Mouse (Mus musculus): ENCODE results near the gene Hccs.
"Not testable (repeated sequence)": the region's sequence is repeated elsewhere in the genome, so short reads cannot be mapped to it uniquely, and the experiment has no call there.

Hccs gene

DNA sequence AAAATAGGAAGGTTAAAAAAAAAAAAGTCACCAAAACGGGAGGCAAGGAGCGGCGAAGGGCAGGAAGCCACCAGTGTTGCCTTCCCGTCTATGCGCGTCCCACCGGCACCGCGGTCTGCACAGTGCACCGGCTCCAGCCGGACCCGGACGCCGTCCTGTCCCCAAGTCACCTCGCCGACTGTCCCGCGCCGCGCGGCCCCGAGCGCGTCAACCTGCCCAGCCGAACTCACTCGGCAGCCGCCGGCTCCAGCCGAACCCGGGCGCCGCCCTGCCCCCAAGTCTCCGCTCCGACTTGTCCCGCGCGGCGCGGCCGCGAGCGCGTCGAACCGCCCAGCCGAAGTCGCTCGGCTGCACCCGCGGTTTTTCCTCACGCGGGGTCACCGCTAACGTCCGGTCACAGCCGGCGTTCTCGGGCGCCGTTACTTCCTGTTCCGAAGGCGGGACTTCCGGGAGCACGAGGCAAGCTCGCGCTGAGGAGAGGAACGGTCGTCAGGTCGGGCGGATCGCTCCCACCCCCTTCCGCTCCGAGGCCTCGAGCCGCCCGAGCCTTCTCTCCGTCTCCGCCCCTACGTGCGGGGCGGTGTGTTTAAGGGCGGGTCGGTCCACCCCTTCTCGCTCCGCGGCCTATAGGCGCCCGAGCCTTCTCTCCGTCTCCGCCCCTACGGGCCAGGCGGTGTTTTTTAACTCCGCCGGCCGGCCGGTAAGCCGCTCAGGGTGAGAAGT lies at the start of gene Hccs:
Hccs (minus strand) TSS at position 428 of the 723 bp plus-strand sequence.
- in situ Hi-C loops (cut with MboI, MseI) = no loop called here

DNA sequence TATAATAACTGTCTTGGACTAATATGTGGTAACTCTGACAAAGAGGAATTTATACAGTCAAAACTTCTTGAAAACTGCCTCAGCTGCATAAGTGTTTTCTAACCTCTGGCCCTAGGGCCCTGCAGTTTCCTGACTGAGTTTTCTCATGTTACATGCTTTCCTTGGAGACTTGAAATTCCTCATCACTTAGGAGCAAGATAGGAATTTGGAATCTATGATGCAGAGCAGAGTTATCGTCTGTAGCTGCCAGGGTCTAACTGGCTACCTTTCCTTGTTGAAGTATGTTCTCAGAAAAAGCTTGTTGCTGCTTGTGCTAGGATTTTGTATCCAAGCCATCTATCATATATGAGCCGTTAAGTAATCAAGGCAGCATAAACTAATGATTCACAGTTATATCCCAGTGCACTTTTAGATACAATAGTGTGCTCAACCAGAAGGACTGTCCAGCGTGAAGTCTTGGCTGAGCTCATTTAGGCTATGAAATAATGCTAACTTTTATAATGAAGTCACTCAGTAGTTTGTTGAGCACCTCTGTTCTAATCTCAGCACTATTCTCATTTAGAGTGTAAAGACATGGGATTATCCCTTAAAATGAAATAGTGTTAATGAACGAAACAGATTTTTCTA lies 37.1 kb upstream of the Hccs start:
- in situ Hi-C loops (cut with MboI, MseI) = no loop called here

DNA sequence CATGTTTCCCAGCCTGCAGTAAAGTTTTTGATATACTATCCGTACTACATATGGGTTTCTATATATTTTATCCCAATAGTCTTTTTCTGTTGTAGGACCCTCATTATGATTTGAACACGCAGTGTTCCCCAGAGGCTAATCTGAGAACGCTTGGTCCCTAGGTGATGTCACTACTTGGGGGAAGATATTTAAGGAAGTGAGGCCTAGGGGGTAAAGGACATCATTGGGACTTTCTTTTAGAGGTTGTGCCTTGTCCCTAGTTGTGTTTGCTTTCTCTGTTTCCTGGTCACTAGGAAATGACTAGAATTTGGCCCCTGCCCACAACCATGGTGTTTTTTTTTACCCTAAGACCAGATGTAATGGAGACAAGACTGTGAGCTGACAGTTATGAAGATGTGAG lies 18.0 kb upstream of the Hccs start:
- in situ Hi-C loops (cut with MboI, MseI) = no loop called here

DNA sequence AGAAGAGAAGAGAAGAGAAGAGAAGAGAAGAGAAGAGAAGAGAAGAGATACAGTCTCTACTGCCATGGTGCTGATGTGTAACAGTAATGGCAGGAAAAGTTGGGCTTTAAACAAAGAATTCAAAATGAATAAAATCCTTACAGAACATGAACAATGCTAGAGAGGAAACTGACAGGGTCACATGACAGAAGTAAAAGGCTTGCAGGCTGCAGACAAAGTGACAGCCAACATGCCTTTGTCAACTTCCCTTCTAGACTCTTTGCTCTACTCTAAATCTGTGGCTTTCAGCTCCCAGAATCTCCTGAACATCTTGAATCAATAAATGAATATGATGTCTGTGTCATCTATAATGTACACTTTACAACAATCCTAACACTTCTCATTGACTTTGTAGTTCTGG lies 17.4 kb upstream of the Hccs start:
- in situ Hi-C loops (cut with MboI, MseI) = no loop called here

DNA sequence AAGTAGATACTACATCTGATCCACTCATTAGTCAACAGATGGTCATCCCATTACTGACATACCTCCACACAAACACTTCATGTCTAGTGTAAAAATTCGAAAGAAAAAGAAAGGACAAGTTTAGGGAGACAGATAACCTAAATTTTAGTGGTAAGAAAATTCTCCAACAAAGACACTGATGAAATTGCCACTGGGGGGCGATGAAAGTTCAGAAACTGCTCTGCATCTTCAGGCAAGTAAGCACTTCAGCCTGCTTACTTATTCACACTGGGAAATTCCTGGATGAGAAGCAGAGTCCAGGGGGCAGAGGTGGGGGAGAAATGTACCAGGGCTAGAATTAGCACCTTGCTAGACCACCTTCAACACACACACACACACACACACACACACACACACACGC lies 12.1 kb upstream of the Hccs start:
- in situ Hi-C loops (cut with MboI, MseI) = no loop called here

DNA sequence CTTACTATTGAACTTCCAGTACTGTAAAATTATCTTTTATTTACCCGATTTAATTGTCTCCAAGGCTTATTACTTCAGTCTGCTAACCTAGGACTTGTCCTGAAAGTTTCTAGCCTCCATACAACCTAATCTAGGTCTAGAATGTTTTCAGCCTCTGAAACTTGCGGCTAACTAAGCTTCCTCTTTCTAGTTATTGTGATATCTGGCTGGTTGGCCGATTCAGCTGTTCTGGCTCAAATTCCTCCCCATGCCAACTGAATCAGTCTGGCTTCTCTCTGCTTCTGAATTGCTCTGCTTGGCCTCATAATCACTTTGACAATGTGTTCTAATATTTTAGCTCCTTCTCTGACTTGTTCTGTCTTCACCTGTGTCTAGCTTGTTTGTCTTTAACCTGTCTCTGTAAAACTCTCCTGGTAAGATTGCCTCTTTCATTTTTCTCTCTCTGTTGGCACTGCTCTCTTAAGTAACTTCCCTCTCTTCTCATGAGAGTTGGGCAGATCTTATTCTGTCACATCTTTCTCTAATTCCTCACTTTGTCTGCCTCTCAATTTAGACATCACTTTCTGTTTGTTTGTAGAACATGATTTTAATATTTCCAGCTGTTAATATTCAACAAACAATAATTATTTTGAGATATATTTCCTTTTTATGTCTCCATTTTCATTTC lies 5.9 kb upstream of the Hccs start:
- in situ Hi-C loops (cut with MboI, MseI) = no loop called here

DNA sequence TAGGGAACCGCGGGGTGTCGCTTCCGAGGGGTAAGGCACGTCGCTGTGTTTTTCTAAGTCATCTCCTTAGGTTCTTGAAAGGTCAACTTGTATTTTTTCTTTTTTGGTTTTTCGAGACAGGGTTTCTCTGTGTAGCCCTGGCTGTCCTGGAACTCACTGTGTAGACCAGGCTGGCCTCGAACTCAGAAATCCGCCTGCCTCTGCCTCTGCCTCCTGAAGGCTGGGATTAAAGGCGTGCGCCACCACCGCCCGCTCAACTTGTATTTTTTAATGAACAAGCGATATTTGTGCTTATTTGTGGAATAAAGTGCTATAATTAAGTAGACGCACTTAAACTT lies 465 bp upstream of the Hccs start:
- in situ Hi-C loops (cut with MboI, MseI) = not testable (repeated sequence)

DNA sequence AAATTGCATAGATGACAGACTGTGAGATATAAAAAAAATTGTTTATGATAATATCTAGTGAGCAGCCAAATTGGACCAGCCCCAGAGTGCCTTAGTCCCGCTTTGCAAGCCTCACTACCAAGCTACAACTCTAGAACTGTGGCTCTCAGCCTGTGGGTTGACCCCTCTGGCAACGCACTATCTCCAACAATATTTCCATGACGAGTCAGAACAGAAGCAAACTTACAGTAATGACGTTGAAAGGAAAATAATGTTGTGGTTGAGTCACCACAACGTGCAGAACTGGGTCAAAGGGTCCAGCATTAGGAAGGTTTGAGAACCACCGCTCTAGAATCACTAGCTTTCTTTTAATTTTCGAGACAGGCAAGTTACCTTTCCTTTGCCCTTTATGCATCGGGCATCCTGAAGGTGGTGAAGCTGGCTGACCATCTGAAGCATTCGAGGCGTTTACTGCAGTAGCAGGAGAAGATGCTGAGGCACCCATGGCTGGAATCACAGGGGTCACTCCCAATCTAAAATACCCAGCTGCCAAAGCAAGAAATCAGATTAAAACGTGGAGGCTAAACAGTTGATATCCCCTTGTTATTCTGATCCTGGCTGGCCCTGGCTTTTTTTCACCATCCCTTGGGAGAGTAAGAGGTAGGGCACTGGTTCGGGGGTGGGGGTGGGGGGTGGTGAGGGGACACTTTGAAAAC lies 959 bp downstream of the Hccs start:
- in situ Hi-C loops (cut with MboI, MseI) = no loop called here

DNA sequence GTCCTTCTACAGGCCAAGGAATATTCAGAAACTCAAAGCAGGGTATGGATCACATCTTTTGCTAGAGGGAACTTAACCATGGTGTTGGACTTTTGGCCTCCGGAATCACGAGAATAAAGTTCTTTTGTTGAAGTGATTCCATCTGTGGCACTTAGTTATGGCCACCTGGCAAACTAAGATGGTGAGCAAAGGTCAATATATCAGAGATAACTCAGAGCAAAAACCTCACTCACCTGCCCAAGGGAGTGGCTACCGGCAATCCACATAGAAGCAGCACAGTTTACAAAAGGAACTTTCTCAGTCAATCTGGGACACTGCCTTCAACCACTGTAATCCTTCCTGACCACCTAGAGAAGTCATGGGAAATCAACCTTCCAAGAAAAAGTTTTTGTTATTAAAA lies 11.6 kb downstream of the Hccs start:
- in situ Hi-C loops (cut with MboI, MseI) = loop anchor here (10.0 kb wide), 1 partner anchor 644 kb away; no protein-coding TSS in a partner anchor

DNA sequence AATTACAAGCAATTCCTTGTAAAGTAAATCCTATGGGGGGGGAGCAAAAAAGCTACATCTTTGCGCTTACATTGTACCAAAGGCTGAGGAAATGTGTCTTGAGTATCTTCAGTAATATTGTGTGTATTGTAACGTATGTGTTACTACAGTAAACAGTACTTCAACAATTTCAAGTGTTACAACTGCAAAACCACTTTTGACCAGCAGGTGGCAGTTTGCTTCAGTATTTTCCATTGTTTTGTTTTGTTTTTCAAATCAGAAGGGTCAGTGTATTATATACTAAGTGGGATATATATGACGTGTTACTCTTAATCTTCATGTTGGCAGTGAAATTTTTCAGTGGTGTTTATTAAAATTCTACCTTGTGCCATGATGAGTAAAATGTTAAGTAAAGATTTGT lies 16.2 kb downstream of the Hccs start:
- in situ Hi-C loops (cut with MboI, MseI) = loop anchor here (5.0 to 10.0 kb wide), 2 partner anchors 357 to 639 kb away; no protein-coding TSS in a partner anchor

DNA sequence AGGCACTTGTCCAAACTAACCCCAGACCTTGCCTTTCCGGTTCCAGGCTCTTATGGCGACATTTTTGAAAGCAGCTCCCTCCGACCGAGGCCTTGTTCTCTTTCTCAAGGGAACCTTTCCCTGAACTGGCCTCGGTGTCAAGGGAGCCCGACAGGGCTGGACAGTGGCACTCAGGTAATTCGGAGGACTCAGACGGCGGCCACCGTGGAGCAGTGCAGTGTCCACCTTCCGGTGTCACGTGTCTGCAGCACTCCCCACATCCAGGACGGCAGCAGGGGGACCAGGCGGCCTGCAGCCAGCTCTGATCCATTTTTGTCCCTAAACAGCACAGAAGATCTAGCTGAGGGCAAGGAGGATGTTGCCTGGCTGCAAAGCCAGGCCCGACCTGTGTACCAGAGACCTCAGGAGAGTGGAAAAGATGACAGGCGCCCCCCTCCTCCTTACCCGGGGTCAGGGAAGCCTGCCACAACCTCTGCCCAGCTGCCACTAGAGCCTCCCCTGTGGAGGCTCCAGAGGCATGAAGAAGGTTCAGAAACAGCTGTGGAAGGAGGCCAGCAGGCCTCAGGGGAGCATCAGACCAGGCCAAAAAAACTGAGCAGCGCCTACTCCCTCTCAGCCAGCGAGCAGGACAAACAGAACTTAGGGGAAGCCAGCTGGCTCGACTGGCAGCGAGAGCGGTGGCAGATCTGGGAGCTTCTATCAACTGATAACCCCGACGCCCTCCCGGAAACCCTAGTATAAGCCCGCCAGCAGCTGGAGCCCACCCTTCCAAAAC lies 17.7 kb downstream of the Hccs start:
- in situ Hi-C loops (cut with MboI, MseI) = loop anchor here (5.0 to 10.0 kb wide), 2 partner anchors 355 to 638 kb away; no protein-coding TSS in a partner anchor

DNA sequence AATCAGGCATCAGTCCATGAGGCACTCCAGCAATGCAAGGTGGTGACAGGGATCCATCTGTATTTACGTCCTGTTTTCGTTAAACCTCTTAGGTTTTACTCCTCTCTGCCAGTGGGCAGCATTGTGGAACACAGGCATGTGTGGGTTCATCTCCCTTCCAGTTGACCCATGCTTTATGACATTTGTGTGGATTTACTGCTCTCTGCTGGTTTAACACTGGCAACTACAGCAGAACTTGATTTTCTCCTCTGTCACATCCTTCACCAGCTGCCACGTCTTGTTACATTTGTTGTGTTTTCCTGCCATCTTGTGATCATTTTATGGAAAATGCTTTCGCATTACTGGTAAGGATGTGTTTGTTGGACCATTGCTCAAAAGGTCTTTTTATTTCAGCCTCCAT lies 20.6 kb downstream of the Hccs start:
- in situ Hi-C loops (cut with MboI, MseI) = no loop called here

DNA sequence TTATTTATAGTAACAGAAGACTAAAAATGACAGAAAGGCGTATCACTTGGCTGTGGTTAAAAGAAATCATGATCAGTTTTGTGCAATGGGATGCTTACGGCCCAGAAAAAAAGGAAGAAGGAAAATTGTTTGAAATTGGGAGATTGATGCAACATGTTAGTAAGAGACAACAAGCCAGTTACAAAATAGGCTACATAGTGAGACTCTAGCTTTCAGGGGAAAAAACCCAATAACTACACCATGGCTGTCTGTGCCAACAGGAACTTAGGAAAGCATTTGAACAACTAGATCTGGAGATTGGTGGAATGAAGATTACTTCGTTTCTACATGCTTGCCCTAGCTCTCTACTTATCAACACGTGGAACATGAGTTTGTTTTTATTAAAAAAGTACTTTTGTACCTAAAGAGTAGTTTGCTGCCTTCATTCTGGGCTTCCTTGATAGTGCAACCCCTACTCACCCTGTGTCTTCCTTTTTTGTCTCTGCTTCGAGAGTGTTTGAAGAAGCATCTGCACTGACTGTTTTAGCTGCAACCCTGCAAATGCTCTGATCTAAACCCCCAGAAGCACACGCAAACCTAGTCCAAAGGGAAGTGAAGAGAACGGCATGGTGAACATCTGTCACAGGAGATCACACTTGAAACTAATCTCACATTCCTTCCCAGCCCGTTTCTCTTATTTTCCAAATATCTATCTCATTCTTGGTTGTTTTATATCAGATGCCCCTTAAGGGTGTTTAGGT lies 56.6 kb downstream of the Hccs start:
- in situ Hi-C loops (cut with MboI, MseI) = no loop called here

DNA sequence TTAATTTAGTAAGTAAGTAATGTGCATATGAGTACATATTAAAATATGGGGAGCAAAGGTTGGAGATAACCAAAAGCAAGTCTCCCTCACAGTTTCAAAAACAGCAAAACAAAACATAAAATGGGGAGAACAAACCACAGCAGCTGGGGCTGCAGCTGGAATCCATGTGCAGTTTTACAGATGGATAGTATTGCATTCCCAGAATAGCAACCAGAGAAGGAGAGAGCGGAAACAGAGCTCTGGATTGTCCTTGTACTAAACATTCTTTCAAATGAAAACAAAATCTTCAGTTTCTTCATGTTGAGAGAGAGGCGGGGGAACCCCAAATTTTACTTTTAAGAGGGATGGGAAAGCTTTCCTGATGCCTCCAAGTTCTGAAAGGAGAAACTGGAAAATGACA lies 58.0 kb downstream of the Hccs start:
- in situ Hi-C loops (cut with MboI, MseI) = no loop called here

DNA sequence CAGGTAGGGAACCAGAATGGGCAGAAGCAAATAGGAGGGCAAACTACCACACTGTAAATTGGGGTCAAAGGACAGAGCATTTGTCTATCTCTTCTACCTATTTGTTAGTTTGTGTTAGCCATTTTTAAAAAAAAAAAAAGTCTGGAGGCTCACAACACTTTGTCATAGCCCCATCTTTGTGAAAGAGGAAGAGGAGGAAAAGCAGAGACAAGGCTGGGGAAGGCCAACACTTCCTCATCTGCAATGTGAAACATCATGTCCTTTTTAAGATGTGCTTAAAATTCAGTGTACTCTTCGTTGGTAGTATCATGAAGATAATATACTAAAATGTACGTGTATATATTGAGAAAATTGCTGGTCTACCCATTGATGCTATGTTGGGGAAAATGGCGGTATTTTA lies 59.1 kb downstream of the Hccs start:
- in situ Hi-C loops (cut with MboI, MseI) = no loop called here

DNA sequence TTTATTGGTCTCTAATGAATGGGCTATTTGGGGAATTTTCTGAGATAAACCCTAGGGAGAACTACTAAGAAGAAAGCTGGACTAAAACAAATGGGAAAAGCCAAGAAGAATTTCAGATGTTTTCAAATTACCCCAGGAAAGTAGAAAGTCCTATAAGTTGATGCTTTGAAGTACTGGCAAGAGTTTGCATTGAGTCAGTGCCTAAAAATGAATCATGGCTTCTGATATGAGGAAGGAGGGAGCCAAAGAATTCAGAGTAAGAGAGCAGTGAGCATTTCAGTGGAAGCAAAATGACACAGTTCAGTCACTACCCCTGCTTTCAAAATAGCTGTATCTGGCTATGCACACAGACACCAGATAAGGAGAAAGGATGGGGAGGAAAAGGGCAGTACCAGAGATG lies 63.4 kb downstream of the Hccs start:
- in situ Hi-C loops (cut with MboI, MseI) = no loop called here

DNA sequence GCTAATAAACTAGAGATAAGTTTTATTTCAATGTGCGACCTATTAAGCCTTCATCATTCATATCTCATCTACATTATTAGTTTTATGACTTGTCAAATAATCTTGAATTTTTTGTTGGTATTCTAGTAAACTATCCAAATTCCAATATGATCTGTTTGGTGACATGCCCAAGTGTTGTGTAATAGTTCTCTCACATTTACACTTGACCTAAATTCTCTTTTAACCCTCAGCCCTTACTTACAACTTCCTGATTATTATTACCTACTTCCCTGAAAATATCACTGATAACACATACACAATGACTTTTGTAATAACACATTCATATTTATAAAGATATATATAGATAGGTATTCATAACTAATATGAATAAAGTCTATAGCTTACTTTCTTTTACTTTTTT lies 64.3 kb downstream of the Hccs start:
- in situ Hi-C loops (cut with MboI, MseI) = no loop called here

DNA sequence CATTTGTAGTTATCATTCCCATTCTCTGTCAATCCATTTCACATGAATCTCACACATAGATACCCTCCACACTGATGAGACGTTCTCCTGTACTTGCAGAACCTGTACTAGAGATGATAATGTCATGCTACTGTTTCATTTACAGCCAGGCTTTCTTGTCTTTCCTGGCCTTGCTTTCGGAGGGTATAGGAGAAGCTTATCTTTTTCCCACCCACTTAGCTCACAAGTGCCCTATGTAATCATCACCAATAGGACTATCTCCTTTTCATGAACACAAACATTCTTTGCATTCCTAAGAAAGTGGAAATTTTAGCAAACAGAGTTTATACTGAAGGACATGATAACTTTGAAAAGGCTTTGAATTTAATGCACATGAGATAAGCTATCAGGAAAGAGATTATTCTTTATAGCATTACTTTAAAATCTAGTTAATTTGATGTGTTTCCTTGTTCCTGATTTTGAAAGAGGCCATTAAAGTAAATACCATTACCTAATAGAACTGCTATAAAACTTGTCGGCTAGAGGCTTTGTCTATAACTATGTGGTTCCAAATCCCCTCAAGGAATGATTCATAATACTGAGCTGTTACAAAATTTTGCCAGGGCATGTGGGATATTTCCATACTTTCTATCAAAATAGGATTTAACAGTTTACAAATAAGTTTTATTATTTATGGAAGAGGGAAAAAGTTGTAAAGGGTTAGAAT lies 97.7 kb downstream of the Hccs start:
- in situ Hi-C loops (cut with MboI, MseI) = no loop called here

DNA sequence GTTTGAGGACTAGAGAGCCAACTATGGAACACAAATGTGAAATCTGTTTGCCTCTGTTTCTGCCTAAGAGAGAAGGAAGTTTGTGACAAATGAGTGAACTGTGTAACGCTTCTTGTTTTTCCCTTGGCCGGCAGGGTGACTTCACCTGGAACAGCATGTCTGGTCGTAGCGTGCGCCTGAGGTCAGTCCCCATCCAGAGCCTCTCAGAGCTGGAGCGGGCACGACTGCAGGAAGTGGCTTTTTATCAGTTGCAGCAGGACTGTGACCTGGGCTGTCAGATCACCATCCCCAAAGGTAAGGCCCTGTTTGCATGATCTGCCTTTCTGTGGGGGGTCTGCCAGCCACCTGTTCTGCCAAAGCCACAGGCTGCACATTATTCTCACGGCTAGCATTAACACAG lies 100.1 kb downstream of the Hccs start:
- in situ Hi-C loops (cut with MboI, MseI) = no loop called here

DNA sequence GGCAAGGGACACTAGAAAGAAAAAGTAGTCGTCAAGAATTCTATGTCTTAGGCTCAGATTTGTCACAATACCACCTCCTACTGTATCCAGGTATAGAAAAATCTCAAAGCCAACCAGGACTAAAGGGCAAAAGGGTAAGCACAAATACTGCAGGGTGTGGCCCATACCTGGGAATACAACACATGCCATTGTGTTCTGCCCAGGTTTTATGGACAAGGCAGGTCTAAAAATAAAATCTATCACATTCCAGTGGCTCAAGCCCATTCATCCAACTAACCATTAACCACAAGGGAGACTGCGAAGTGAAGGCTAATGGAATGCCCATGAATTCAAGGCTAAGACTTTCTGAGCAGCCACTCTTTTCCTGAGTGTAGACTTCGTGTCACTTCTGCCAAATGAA lies 110.2 kb downstream of the Hccs start:
- in situ Hi-C loops (cut with MboI, MseI) = no loop called here

Data from T-helper 1 cell (primary cell).